Mouse (Mus musculus) left cerebral cortex, adult 11 months (tissue): Measurements from ENCODE around the gene Notch4.
"Not testable (repeated sequence)": the region's sequence is repeated elsewhere in the genome, so short reads cannot be mapped to it uniquely, and the experiment has no call there.

Experiments used
- DNase-seq: peaks from one replicate; pipeline ENCODE4 v3.0.0; 2022; ENCODE audit warnings: low spot score

Notch4 gene

DNA sequence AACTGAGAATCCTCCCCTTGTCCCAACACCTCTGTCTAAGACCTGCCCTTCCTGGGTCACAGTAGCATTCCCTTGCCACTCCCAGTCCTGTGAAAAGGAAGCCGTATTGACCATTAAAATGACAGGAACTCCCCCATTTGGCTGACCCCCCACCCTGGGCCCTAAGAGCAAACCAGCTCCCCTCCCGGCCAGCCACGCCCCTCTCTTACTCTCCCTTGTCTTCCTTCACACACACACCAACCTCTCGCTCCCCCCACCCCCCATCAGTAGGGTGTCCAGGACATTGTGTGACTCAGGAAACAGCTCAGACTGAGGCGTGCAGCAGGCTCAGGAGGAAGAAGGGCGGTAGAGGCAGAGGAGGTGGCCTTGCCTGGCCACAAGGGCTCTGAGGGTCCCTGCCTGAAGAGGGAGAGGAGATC lies at the start of gene Notch4:
Gene Notch4, plus strand, starts transcription at position 266 of the 419 bp plus-strand sequence.
- no peak for DNase-seq

DNA sequence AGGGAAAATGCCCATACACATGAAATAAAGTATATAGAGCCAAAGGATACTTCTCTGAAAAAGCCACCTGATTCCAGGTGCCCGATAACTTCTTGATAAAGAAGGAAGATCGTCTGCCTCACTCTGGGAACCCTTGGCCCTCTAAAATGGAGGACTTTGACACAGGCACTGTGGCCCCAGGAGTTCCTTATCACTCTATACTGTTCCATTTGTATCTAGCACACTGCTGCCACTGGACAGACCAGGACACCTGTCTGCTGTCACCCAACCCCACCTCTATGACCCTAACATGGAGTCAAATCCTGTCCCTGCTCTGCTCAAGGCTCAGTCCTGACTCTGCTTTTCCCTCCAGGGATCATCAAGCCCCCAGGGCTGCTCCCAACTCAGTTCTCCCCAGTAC lies 47.6 kb upstream of the Notch4 start:
- DNase-seq = no peak

DNA sequence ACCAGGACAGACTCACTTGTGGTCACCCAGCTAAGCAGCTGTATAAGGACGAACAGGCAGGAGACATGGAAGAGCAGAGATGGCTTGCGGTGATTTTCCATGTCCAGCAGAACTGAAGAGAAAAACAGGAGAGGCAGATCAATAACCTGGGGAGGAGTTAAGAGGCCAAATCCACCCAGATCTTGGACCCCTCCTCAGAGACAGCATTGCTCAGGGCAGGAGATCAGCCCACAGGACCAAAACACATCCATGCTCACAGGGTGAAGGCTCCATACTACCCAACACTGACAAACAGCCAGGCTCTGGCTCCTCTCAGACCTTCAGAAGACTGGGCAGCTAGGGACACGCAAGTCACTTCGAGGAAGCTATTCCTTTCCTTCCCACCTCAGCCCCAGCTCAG lies 46.8 kb upstream of the Notch4 start, which contains the start of gene Btnl6:
Gene Btnl6, minus strand, starts transcription at position 101 of the 400 bp plus-strand sequence.
- DNase-seq = no peak

- no peak for DNase-seq
Measured at GRCm38 (mm10) chr17:34517795-34518194, 46.3 kb upstream of the Notch4 start.

DNA sequence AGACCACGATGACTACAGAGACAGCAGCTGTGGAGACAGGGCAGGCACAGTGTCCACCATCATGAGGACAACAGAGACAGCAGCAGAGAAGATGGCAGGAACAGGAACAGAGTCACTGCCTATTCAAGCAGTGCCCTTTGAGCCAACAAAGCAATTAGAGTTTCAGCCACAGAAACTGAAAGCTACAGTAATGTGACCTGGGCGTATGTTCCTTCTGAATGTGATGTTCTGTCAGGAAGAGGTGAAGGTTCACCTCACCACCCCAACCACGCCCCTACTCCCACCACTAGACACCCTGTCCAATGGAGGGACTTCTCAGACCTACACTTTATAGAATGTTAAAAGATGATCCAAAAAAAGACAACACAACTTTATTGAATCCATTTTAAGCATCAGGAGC lies 45.5 kb upstream of the Notch4 start:
- DNase-seq = not testable (repeated sequence)

DNA sequence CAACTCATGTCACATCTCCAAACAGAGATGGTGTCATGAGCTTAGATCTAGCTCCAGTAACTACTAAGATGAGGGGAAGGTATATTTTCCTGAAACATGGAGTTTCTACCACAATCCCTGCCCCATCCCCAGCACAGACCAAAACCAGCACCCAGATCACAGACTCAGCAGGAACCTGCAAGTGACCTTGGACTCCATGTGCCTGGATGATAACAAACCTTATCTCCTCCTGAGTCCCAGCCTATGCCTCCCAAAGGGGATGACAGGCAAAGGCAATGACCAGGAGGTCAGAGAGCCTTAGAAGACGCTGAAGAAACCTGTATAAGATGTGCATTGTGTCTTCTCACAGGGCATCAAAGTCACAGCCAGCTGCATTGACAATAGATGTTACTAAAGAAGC lies 45.1 kb upstream of the Notch4 start:
- DNase-seq = no peak

GRCm38 (mm10) chr17:34532671-34533070 lies 31.4 kb upstream of the Notch4 start:
- DNase-seq = no peak

GRCm38 (mm10) chr17:34543567-34543966 lies 20.5 kb upstream of the Notch4 start:
- DNase-seq = not testable (repeated sequence)

GRCm38 (mm10) chr17:34546797-34547196 lies 17.3 kb upstream of the Notch4 start:
- no peak for DNase-seq

- DNase-seq = no peak
Measured at GRCm38 (mm10) chr17:34547601-34548000, 16.5 kb upstream of the Notch4 start.

DNA sequence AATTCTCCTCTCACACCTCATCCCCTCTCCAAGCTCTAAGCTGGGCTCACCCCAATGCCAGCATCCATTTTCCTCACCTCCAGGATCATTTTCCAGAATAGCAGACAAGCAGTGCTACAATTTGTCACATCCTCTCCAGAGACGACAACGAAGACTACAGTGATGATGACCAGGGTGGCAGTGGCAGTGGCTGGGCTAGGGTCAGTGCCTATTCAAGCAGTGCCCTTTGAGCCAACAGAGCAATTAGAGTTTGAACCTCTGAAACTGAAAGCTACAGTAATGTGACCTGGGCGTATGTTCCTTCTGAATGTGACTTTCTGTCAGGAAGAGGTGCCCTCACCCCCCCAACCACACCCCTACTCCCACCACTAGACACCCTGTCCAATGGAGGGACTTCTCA lies 14.9 kb upstream of the Notch4 start:
- DNase-seq = no peak

GRCm38 (mm10) chr17:34549843-34550242 lies 14.2 kb upstream of the Notch4 start:
- no peak for DNase-seq

GRCm38 (mm10) chr17:34555483-34555882 lies 8.6 kb upstream of the Notch4 start:
- peak; percentile 36 for DNase-seq

- DNase-seq = no peak
Measured at GRCm38 (mm10) chr17:34556406-34556805, 7.7 kb upstream of the Notch4 start.

DNA sequence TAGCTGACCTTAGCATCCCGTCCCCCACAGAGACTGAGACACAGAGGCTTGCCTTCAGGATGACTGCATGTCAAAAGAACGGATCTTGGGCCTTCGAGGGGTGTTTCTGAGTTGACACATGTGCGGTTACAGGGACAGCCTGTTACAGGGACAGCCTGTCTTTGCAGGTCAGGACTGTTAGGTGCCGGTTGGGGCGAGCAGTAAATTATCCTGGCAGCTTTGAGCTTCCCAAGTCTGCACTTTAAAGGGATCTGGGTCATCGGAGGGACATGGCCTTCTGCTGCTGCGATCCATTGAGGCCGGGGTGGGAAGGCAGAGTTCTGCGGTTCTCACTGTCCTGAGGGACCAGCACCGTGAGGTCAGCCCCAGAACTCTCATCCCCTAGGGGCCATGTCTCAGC lies 6.7 kb upstream of the Notch4 start:
- DNase-seq = no peak

- DNase-seq = no peak
Measured at GRCm38 (mm10) chr17:34559116-34559515, 5.0 kb upstream of the Notch4 start.

GRCm38 (mm10) chr17:34559895-34560294 lies 4.2 kb upstream of the Notch4 start:
- no peak for DNase-seq

- DNase-seq = no peak
Measured at GRCm38 (mm10) chr17:34560438-34560837, 3.6 kb upstream of the Notch4 start.

DNA sequence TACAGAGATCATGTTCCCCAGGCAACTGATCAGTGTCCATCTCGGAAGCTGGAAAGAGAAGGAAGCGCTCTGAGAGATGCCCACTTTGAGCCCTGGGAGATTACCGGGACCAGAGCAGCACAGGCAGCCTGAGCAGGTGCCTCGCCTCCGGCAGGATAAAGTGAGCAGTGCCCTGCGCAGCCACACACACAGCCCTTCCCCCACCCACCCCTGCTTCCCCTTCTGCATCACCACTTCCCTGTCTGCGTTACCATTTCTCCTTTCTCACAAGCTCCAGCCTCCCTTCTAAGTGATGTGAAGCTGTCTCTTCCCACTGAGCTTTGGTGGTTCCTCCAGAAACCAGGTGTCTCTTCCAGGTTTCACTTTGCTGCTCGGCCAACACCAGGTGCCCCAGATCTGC lies 2.9 kb upstream of the Notch4 start:
- DNase-seq = no peak

GRCm38 (mm10) chr17:34562595-34562994 lies 1.5 kb upstream of the Notch4 start:
- no peak for DNase-seq

DNA sequence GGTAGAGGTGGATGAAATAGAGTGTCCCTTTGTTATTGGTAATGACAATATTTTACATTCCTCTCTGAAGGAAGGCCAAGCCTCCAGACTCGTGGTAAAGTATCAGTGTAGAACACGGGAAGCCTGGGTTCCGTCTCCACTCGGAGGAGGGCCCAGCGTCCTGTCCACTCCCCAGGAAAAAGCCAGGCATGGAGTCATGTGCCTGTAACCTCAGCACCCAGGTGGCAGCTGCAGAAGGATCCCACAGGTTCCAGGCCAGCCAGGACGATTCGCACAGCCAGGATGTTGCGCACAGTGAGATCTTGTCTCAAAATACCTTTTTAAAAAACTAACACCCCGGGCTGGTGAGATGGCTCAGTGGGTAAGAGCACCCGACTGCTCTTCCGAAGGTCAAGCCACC lies 714 bp upstream of the Notch4 start:
- no peak for DNase-seq

GRCm38 (mm10) chr17:34564796-34565195 lies 728 bp downstream of the Notch4 start:
- no peak for DNase-seq

- no peak for DNase-seq
Measured at GRCm38 (mm10) chr17:34567311-34567710, 3.2 kb downstream of the Notch4 start.

GRCm38 (mm10) chr17:34568421-34568820 lies 4.4 kb downstream of the Notch4 start:
- no peak for DNase-seq

GRCm38 (mm10) chr17:34569919-34570318 lies 5.9 kb downstream of the Notch4 start:
- no peak for DNase-seq
